Mouse (Mus musculus) myocyte (in vitro differentiated cells): ENCODE results near the gene Tex46. TPM values are rescaled to one million over a fixed set of nuclear protein-coding genes. Genes with fewer than 3 reads are reported as not detected.

Experiments
- H3K27me3 ChIP-seq: one replicate; pipeline ENCODE4 v1.6.1; 2011; ENCODE audit not compliant: control insufficient read depth, insufficient read depth, insufficient read length
- H3K36me3 ChIP-seq: one replicate; pipeline ENCODE4 v1.6.1; 2011; ENCODE audit not compliant: control insufficient read depth, insufficient read depth
- H3K4me2 ChIP-seq: one replicate; pipeline ENCODE4 v1.6.1; 2011; ENCODE audit warnings: low read depth, control low read depth
- H3K4me3 ChIP-seq: one replicate; pipeline ENCODE4 v1.5.1; 2011; ENCODE audit warnings: mild to moderate bottlenecking, control low read depth, moderate library complexity
- H3K79me2 ChIP-seq: one replicate; pipeline ENCODE4 v1.6.1; 2011; ENCODE audit not compliant: control insufficient read depth, insufficient read depth
- H3ac ChIP-seq: one replicate; pipeline ENCODE4 v1.6.1; 2011; ENCODE audit not compliant: control insufficient read depth, insufficient read length
- CEBPB ChIP-seq: IDR thresholded peaks from 2 replicates; pipeline ENCODE4 v1.6.1; 2011; ENCODE audit warnings: mild to moderate bottlenecking, moderate library complexity; ENCODE audit not compliant: poor library complexity, insufficient read depth, severe bottlenecking
- E2F4 ChIP-seq: IDR thresholded peaks from one replicate; pipeline ENCODE4 v1.6.1; 2011; ENCODE audit warnings: mild to moderate bottlenecking, control low read depth, moderate library complexity; ENCODE audit not compliant: insufficient read depth
- MAX ChIP-seq: IDR thresholded peaks from one replicate; pipeline ENCODE4 v1.6.1; 2011; ENCODE audit warnings: low read depth, mild to moderate bottlenecking, control low read depth
- MYOD1 ChIP-seq, 3 experiments: IDR thresholded peaks; one replicate each; pipeline ENCODE4 v1.6.1; 2011; ENCODE audit warnings: control low read depth in 2 of 3, low read depth in 2 of 3, mild to moderate bottlenecking in 2 of 3, moderate library complexity in 1 of 3; ENCODE audit not compliant: insufficient read length in 2 of 3, control insufficient read depth in 1 of 3
- MYOG ChIP-seq, 3 experiments: IDR thresholded peaks; one replicate each; pipeline ENCODE4 v1.6.1; 2011; ENCODE audit warnings: control low read depth in 2 of 3, low read depth in 2 of 3, mild to moderate bottlenecking in 2 of 3; ENCODE audit not compliant: insufficient read length in 2 of 3, control insufficient read depth in 1 of 3, insufficient read depth in 1 of 3
- POLR2A ChIP-seq: IDR thresholded peaks from one replicate; pipeline ENCODE4 v1.6.1; 2011; ENCODE audit warnings: low read depth, mild to moderate bottlenecking, control low read depth, moderate library complexity; ENCODE audit not compliant: insufficient read length
- POLR2AphosphoS2 ChIP-seq: IDR thresholded peaks from one replicate; pipeline ENCODE4 v1.6.1; 2011; ENCODE audit warnings: low read depth, control low read depth; ENCODE audit not compliant: insufficient read length
- REST ChIP-seq: IDR thresholded peaks from one replicate; pipeline ENCODE4 v1.6.1; 2011; ENCODE audit warnings: mild to moderate bottlenecking, control low read depth, moderate library complexity; ENCODE audit not compliant: insufficient read depth, insufficient read length
- SRF ChIP-seq: IDR thresholded peaks from one replicate; pipeline ENCODE4 v1.6.1; 2011; ENCODE audit warnings: low read depth; ENCODE audit not compliant: control insufficient read depth, insufficient read length
- TCF12 ChIP-seq: IDR thresholded peaks from one replicate; pipeline ENCODE4 v1.6.1; 2011; ENCODE audit warnings: mild to moderate bottlenecking, control low read depth; ENCODE audit not compliant: poor library complexity, insufficient read depth, severe bottlenecking
- TCF3 ChIP-seq: IDR thresholded peaks from one replicate; pipeline ENCODE4 v1.6.1; 2011; ENCODE audit warnings: low read depth, control low read depth; ENCODE audit not compliant: insufficient read length
- USF1 ChIP-seq: IDR thresholded peaks from one replicate; pipeline ENCODE4 v1.6.1; 2011; ENCODE audit warnings: low read depth, mild to moderate bottlenecking, control low read depth, moderate library complexity
- polyA plus RNA-seq: library from polyadenylated mRNA; unstranded; fragments of >200 nt; fragmentation: generic; extraction: Trizol; gene quantifications from one replicate; pipeline ENCODE4 v1.2.1, GENCODE M21; 2012; ENCODE audit warnings: missing spikeins

Tex46 gene
- polyA plus RNA-seq, 1 experiment = not detected

- H3K79me2 ChIP-seq = no peaks in the 10 kb centered on the region
- TF ChIP-seq MYOG (IDR thresholded peaks at IDR 0.05; ENCODE audit: control insufficient read depth in 1 of 3, insufficient read depth in 1 of 3, insufficient read length in 2 of 3, low read depth in 2 of 3) (no peak), SRF (no peak), TCF12 (no peak)
- H3K4me3 ChIP-seq = no peak within 1 kb of the TSS
- H3K36me3 ChIP-seq = no peaks in the 10 kb centered on the region
- no peak within 1 kb of the TSS for H3ac ChIP-seq
- no peak within 1 kb of the TSS for H3K4me2 ChIP-seq
- peaks cover 15% of the 10 kb centered on the region for H3K27me3 ChIP-seq
These were observed 12.2 kb downstream of the Tex46 start, which contains the start of gene Lactbl1 for GRCm38 (mm10) chr4:136622388-136622787. Lactbl1 (plus strand) TSS chr4:136622621.

- TF ChIP-seq TCF3 (no peak), CEBPB (no peak), TCF12 (no peak), MYOG (IDR thresholded peaks at IDR 0.05; ENCODE audit: control insufficient read depth in 1 of 3, insufficient read depth in 1 of 3, insufficient read length in 2 of 3, low read depth in 2 of 3) (no peak), POLR2A (no peak), MAX (no peak), SRF (no peak), REST (no peak), E2F4 (no peak), USF1 (no peak), POLR2AphosphoS2 (no peak), MYOD1 (IDR thresholded peaks at IDR 0.05; ENCODE audit: control insufficient read depth in 1 of 3, insufficient read length in 2 of 3, low read depth in 2 of 3) (no peak)
- H3K27me3 ChIP-seq = peaks cover 15% of the 10 kb centered on the region
- no peaks in the 10 kb centered on the region for H3K79me2 ChIP-seq
- H3K4me2 ChIP-seq = no peak overlapping the region
- no peak overlapping the region for H3K4me3 ChIP-seq
- H3K36me3 ChIP-seq = no peaks in the 10 kb centered on the region
- no peak overlapping the region for H3ac ChIP-seq
These were observed 16.4 kb downstream of the Tex46 start for GRCm38 (mm10) chr4:136626590-136626989.

- Histone ChIP-seq H3K27me3 (peaks cover 3% of the 10 kb centered on the region), H3K4me3 (no peak overlapping the region), H3K4me2 (no peak overlapping the region), H3ac (no peak overlapping the region), H3K79me2 (no peaks in the 10 kb centered on the region), H3K36me3 (no peaks in the 10 kb centered on the region)
- TF ChIP-seq MYOD1 (IDR thresholded peaks at IDR 0.05; ENCODE audit: control insufficient read depth in 1 of 3, insufficient read length in 2 of 3, low read depth in 2 of 3) (no peak), SRF (no peak), POLR2AphosphoS2 (no peak), MAX (no peak), TCF3 (no peak), TCF12 (no peak), E2F4 (no peak), POLR2A (no peak), REST (no peak), CEBPB (no peak), USF1 (no peak), MYOG (IDR thresholded peaks at IDR 0.05; ENCODE audit: control insufficient read depth in 1 of 3, insufficient read depth in 1 of 3, insufficient read length in 2 of 3, low read depth in 2 of 3) (no peak)
These were observed 21.2 kb downstream of the Tex46 start for GRCm38 (mm10) chr4:136631237-136631994.

GRCm38 (mm10) chr4:136635995-136636394, 25.8 kb downstream of the Tex46 start:
- TF ChIP-seq REST (no peak), MAX (no peak), POLR2A (no peak), TCF12 (no peak), SRF (no peak), CEBPB (no peak), USF1 (no peak), MYOD1 (IDR thresholded peaks at IDR 0.05; ENCODE audit: control insufficient read depth in 1 of 3, insufficient read length in 2 of 3, low read depth in 2 of 3) (no peak), MYOG (IDR thresholded peaks at IDR 0.05; ENCODE audit: control insufficient read depth in 1 of 3, insufficient read depth in 1 of 3, insufficient read length in 2 of 3, low read depth in 2 of 3) (no peak), E2F4 (no peak)
- H3ac ChIP-seq = no peak overlapping the region
- peaks cover 11% of the 10 kb centered on the region for H3K27me3 ChIP-seq
- H3K79me2 ChIP-seq = no peaks in the 10 kb centered on the region
- no peak overlapping the region for H3K4me3 ChIP-seq
- no peaks in the 10 kb centered on the region for H3K36me3 ChIP-seq
- H3K4me2 ChIP-seq = no peak overlapping the region
